Mouse (Mus musculus) lung, postnatal 0 days (tissue): ENCODE data around the gene Map4k2.

Experiments
- CTCF ChIP-seq: IDR thresholded peaks from 2 replicates; pipeline ENCODE4 v1.5.1; 2016; ENCODE audit warnings: antibody characterized with exemption, mild to moderate bottlenecking
- EP300 ChIP-seq: IDR thresholded peaks from 2 replicates; pipeline ENCODE4 v1.6.1; 2016; ENCODE audit warnings: antibody characterized with exemption, mild to moderate bottlenecking, control low read depth

- TF ChIP-seq CTCF, result no peak
- TF ChIP-seq EP300, result no peak; the same call in 1 of the 2 replicates
Measured at GRCm38 (mm10) chr19:6399285-6400095, 58.6 kb downstream of the Map4k2 start, which contains the start of gene Rasgrp2.
